Mouse (Mus musculus): ENCODE results near the gene Gm3402. TPM values are rescaled to one million over a fixed set of nuclear protein-coding genes. Genes with fewer than 3 reads are reported as not detected.
"Not testable (repeated sequence)": the region's sequence is repeated elsewhere in the genome, so short reads cannot be mapped to it uniquely, and the experiment has no call there.

Gm3402 gene
- total RNA-seq (2021), result not detected
- long read RNA-seq, experiment 1, result 0 reads
- long read RNA-seq, experiment 2, result 0 reads

DNA sequence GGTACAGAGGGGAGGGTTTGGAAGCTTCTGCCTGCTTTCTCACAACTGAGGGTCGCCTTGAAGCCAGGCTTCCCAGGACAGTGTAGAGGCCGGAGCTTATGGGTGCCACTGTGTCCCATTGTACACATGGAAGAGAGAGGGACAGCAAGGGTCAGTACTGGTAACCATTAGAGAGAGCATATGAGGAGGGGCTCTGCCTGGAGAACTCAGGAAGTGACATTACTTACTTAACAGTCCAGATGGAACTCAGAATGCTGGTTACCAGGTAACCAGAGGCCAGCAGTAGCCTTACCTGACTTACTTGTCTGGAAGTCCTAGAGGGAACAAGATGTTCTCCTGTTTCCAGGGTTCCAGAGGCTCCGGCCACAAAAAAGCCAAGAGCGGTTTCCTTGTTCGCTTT, at the start of gene Gm3402:
Gene Gm3402, plus strand, starts transcription at position 301 of the 400 bp plus-strand sequence.
- DNase-seq; intact Hi-C loops (cut with DNase I); H3K27ac ChIP-seq; H3K4me3 ChIP-seq: not testable (repeated sequence)

GRCm38 (mm10) chr5:146466663-146467062, 47.3 kb upstream of the Gm3402 start:
- TF ChIP-seq CTCF (IDR thresholded peaks at IDR 0.05), result no peak
- no peak overlapping the region for H3K4me3 ChIP-seq
- DNase-seq, result no peak
- intact Hi-C loops (cut with DNase I), result no loop called here
- no peak overlapping the region for H3K27ac ChIP-seq

- no peak for DNase-seq
- no peak for TF ChIP-seq CTCF (IDR thresholded peaks at IDR 0.05)
- H3K27ac ChIP-seq, result no peak overlapping the region
- intact Hi-C loops (cut with DNase I), result no loop called here
- no peak overlapping the region for H3K4me3 ChIP-seq
These were observed 45.6 kb upstream of the Gm3402 start for GRCm38 (mm10) chr5:146468311-146468710.

DNA sequence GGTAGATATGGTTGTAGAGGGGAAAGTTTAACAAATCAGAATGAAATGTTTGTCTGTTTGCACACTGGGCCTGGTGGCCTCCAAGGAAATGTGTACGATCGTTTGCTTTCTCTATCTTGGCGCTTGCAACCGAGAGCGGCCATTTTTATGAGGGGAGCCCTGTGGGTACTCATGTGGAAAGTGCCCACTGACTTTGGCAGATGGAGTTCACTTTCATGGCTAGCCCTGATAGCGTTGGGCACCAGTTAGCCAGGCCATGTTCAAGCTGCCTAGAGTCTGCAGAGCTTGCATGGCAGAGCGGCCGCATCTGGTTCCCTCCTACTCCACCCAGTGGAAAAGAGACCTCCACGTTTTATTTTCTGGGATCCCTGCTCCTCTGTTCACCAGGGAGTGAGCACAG, 43.1 kb upstream of the Gm3402 start:
- Histone ChIP-seq H3K27ac (no peak overlapping the region), H3K4me3 (no peak overlapping the region)
- TF ChIP-seq CTCF (IDR thresholded peaks at IDR 0.05), result no peak
- no peak for DNase-seq
- intact Hi-C loops (cut with DNase I), result loop anchor here (10.0 kb wide), 1 partner anchor 136 kb away; no protein-coding TSS in a partner anchor

GRCm38 (mm10) chr5:146471311-146471710, 42.6 kb upstream of the Gm3402 start:
- intact Hi-C loops (cut with DNase I), result loop anchor here (10.0 kb wide), 1 partner anchor 137 kb away; no protein-coding TSS in a partner anchor
- no peak for TF ChIP-seq CTCF (IDR thresholded peaks at IDR 0.05)
- Histone ChIP-seq H3K4me3 (no peak overlapping the region), H3K27ac (no peak overlapping the region)
- no peak for DNase-seq

GRCm38 (mm10) chr5:146471821-146472220, 42.1 kb upstream of the Gm3402 start:
- intact Hi-C loops (cut with DNase I), result loop anchor here (10.0 kb wide), 1 partner anchor 137 kb away; no protein-coding TSS in a partner anchor
- peak overlapping the region; percentile 13; the same call in 1 of the 2 replicates for H3K4me3 ChIP-seq
- no peak overlapping the region for H3K27ac ChIP-seq
- no peak for DNase-seq
- TF ChIP-seq CTCF (IDR thresholded peaks at IDR 0.05), result no peak

DNA sequence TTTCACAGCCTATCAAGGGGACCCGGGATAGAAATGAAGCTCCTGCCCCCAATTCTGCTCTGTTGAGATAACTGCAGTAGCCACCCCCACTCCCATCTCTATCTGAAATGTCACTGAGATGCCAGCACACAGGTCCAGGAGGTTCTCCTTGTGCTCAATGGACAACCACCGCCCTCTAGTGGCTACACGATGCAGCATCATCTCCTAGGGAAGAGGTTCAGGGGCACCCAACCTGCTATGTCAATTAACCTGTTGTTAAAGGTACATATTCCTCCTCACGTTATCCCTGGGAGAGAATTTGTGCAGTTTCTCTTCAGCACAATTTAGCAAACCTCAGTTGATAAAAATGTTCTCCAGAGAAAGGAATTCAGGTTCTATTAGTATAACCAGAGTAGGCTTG, 34.4 kb upstream of the Gm3402 start:
- not testable (repeated sequence) for H3K4me3 ChIP-seq, H3K27ac ChIP-seq
- intact Hi-C loops (cut with DNase I), result loop anchor here (10.0 kb wide), 1 partner anchor 145 kb away; no protein-coding TSS in a partner anchor
- DNase-seq, result peak; percentile 25
- TF ChIP-seq CTCF (IDR thresholded peaks at IDR 0.05), result peak; percentile 62

- DNase-seq; intact Hi-C loops (cut with DNase I): not testable (repeated sequence)
These were observed 32.3 kb upstream of the Gm3402 start, which contains the start of gene Gm6408 for GRCm38 (mm10) chr5:146481665-146482064. Gene Gm6408, plus strand, starts transcription at chr5:146481965.

DNA sequence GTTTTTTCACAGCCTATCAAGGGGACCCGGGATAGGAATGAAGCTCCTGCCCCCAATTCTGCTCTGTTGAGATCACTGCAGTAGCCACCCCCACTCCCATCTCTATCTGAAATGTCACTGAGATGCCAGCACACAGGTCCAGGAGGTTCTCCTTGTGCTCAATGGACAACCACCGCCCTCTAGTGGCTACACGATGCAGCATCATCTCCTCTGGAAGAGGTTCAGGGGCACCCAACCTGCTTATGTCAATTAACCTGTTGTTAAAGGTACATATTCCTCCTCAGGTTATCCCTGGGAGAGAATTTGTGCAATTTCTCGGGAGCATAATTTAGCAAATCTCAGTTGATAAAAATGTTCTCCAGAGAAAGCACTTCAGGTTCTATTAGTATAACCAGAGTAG, 25.0 kb upstream of the Gm3402 start:
- peak; percentile 30 for DNase-seq
- H3K27ac ChIP-seq; H3K4me3 ChIP-seq; intact Hi-C loops (cut with DNase I): not testable (repeated sequence)
- peak; percentile 42 for TF ChIP-seq CTCF (IDR thresholded peaks at IDR 0.05)

More at GRCm38 (mm10) chr5:146481665-146482064, 32.3 kb upstream of the Gm3402 start, which contains the start of gene Gm6408:
- H3K4me3 ChIP-seq, H3K27ac ChIP-seq: not testable (repeated sequence)

- H3K27ac ChIP-seq; H3K4me3 ChIP-seq; DNase-seq; intact Hi-C loops (cut with DNase I): not testable (repeated sequence)
These were observed 22.9 kb upstream of the Gm3402 start, which contains the start of gene Gm6370 for GRCm38 (mm10) chr5:146491063-146491462. Gene Gm6370, plus strand, starts transcription at chr5:146491363.

DNA sequence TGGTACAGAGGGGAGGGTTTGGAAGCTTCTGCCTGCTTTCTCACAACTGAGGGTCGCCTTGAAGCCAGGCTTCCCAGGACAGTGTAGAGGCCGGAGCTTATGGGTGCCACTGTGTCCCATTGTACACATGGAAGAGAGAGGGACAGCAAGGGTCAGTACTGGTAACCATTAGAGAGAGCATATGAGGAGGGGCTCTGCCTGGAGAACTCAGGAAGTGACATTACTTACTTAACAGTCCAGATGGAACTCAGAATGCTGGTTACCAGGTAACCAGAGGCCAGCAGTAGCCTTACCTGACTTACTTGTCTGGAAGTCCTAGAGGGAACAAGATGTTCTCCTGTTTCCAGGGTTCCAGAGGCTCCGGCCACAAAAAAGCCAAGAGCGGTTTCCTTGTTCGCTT, 11.8 kb upstream of the Gm3402 start, which contains the start of gene 4930449I24Rik:
Gene 4930449I24Rik, plus strand, starts transcription at position 301 of the 400 bp plus-strand sequence.
- DNase-seq; H3K27ac ChIP-seq; intact Hi-C loops (cut with DNase I); H3K4me3 ChIP-seq: not testable (repeated sequence)

GRCm38 (mm10) chr5:146525501-146525900, 11.6 kb downstream of the Gm3402 start, which contains the start of gene Gm3404:
Gene Gm3404, plus strand, starts transcription at chr5:146525801.
- H3K27ac ChIP-seq; intact Hi-C loops (cut with DNase I); DNase-seq; H3K4me3 ChIP-seq: not testable (repeated sequence)

GRCm38 (mm10) chr5:146537347-146537746, 23.4 kb downstream of the Gm3402 start, which contains the start of gene Gm3409:
Gene Gm3409, plus strand, starts transcription at chr5:146537647.
- H3K27ac ChIP-seq; intact Hi-C loops (cut with DNase I); DNase-seq; H3K4me3 ChIP-seq: not testable (repeated sequence)

- intact Hi-C loops (cut with DNase I); H3K27ac ChIP-seq; DNase-seq; H3K4me3 ChIP-seq: not testable (repeated sequence)
These were observed 41.9 kb downstream of the Gm3402 start, which contains the start of gene Gm3415 for GRCm38 (mm10) chr5:146555836-146556235. Gene Gm3415, plus strand, starts transcription at chr5:146556136.
